Mouse (Mus musculus): Measurements from ENCODE around the gene Eif4e.

GRCm38 (mm10) chr3:138586213-138586612 lies 60.2 kb downstream of the Eif4e start:
- TF ChIP-seq GATA1 (IDR thresholded peaks at IDR 0.05; ENCODE audit: borderline replicate concordance, low read length) (no peak), FLI1 (IDR thresholded peaks at IDR 0.05; ENCODE audit: low read length) (no peak)
